Mouse (Mus musculus): ENCODE results near the gene Ermn.

DNA sequence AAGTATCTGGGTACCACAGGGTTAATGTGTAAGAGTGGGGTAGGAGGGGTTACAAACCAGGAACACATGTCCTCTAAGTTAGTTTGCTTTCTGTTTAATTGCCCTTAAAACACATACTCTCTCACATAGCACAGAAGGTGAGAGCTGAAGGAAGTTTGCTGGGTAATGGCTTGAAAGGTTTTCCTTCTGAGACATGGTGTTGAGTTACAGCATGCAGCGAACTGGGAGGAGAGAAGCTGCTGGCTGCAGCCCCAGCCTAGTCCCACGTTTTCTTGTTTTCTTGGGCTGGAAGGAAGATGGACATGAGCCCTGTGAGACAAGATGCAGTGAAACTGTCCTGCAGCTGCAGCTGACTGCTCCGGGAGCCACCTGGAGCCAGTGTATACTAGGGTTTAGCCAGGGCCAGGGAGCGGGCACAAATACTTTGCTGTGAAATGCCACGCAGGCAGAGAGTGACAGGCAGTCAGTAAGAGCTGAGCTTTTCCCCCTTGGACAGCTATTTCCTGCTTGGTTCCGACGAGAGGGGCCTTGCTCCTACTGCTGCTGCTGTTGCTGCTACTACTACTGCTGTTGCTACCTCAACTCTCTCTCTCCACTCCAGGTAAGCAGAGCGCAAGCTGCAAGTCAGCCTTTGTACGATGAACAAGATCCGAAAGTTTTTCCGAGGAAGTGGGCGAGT is 54.8 kb downstream of the Ermn start, which contains the start of gene Galnt5:
- TF ChIP-seq CTCF (IDR thresholded peaks at IDR 0.05; ENCODE audit: low read depth) (no peak), EP300 (IDR thresholded peaks at IDR 0.05; ENCODE audit: low read depth) (no peak)

Measured in heart, postnatal 0 days (tissue).